Mouse (Mus musculus) ES-Bruce4 (cell line): ENCODE data around the gene Rab8a. TPM values are rescaled to one million over a fixed set of nuclear protein-coding genes. Genes with fewer than 3 reads are reported as not detected.

ENCODE experiments used
- H3K27ac ChIP-seq: 2 replicates; pipeline ENCODE4 v1.5.1; 2012; ENCODE audit warnings: low read length, inconsistent platforms; ENCODE audit not compliant: insufficient read depth
- H3K27me3 ChIP-seq: 2 replicates; pipeline ENCODE4 v1.6.1; 2012; ENCODE audit warnings: mild to moderate bottlenecking, low read length, inconsistent platforms; ENCODE audit not compliant: control insufficient read depth, poor library complexity, insufficient read depth, severe bottlenecking
- H3K36me3 ChIP-seq: 2 replicates; pipeline ENCODE4 v1.6.1; 2012; ENCODE audit warnings: inconsistent platforms, mild to moderate bottlenecking, low read length, moderate library complexity; ENCODE audit not compliant: control insufficient read depth, poor library complexity, insufficient read depth, severe bottlenecking
- H3K4me1 ChIP-seq: one replicate; pipeline ENCODE4 v1.8.1; 2011; ENCODE audit warnings: low read length; ENCODE audit not compliant: control insufficient read depth, insufficient read depth
- H3K4me3 ChIP-seq: 2 replicates; pipeline ENCODE4 v1.5.1; 2011; ENCODE audit warnings: low read depth, mild to moderate bottlenecking, low read length
- H3K9ac ChIP-seq: 2 replicates; pipeline ENCODE4 v1.6.1; 2012; ENCODE audit warnings: low read depth, mild to moderate bottlenecking, inconsistent platforms; ENCODE audit not compliant: poor library complexity, severe bottlenecking
- H3K9me3 ChIP-seq: replicated peaks from 2 replicates; pipeline ENCODE4 v1.6.1; 2012; ENCODE audit warnings: mild to moderate bottlenecking, low read length, inconsistent platforms; ENCODE audit not compliant: control insufficient read depth, poor library complexity, insufficient read depth, severe bottlenecking
- CTCF ChIP-seq: IDR thresholded peaks from one replicate; pipeline ENCODE4 v1.8.1; 2011; ENCODE audit warnings: low read depth, low read length
- EP300 ChIP-seq: IDR thresholded peaks from 2 replicates; pipeline ENCODE4 v1.6.1; 2011; ENCODE audit warnings: low read depth, low read length; ENCODE audit not compliant: insufficient read depth
- POLR2A ChIP-seq: IDR thresholded peaks from one replicate; pipeline ENCODE4 v1.8.1; 2011; ENCODE audit warnings: low read length; ENCODE audit not compliant: insufficient read depth
- polyA plus RNA-seq: library from polyadenylated mRNA; stranded (reverse); fragments of >200 nt; gene quantifications from 2 replicates; pipeline ENCODE4 v1.2.4, GENCODE M21; 2011; ENCODE audit warnings: low read depth; ENCODE audit not compliant: missing spikeins, insufficient read depth, insufficient read length

Gene Rab8a
- polyA plus RNA-seq, 1 experiment = 115 TPM

DNA sequence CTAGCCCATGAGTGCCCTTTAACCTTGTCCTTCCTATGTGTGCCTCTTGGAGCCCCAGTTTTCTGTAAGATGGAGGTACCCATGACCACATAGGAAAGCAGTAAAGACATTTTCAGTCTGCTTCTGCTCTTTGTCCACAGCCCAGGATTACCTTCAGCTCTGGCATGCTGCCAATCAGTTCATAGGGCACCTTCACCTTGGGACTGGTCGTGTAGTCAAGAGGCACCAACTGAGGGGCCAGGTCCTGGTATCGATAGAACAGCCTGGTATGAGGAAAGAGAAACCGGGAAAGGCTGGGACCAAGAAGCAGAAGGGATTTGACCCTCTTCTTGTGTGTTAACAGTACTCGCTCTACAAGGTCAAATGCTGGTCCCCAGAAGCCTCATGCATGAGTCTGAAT, 49.2 kb downstream of the Rab8a start:
- Histone ChIP-seq H3K36me3 (no peaks in the 10 kb centered on the region), H3K9me3 (no peaks in the 10 kb centered on the region), H3K27ac (no peak overlapping the region), H3K9ac (no peak overlapping the region), H3K27me3 (no peaks in the 10 kb centered on the region), H3K4me3 (no peak overlapping the region), H3K4me1 (no peaks in the 10 kb centered on the region)
- TF ChIP-seq POLR2A (no peak), CTCF (no peak), EP300 (no peak)

- Histone ChIP-seq H3K9ac (no peak overlapping the region), H3K9me3 (no peaks in the 10 kb centered on the region), H3K4me3 (no peak overlapping the region), H3K36me3 (no peaks in the 10 kb centered on the region), H3K27ac (no peak overlapping the region), H3K27me3 (no peaks in the 10 kb centered on the region), H3K4me1 (no peaks in the 10 kb centered on the region)
- TF ChIP-seq EP300 = no peak
- no peak for TF ChIP-seq CTCF
- TF ChIP-seq POLR2A = no peak
Observed at GRCm38 (mm10) chr8:72210710-72211109, 49.7 kb downstream of the Rab8a start.

GRCm38 (mm10) chr8:72211846-72212245, 50.8 kb downstream of the Rab8a start:
- H3K9me3 ChIP-seq = no peaks in the 10 kb centered on the region
- no peaks in the 10 kb centered on the region for H3K4me1 ChIP-seq
- no peaks in the 10 kb centered on the region for H3K36me3 ChIP-seq
- H3K27ac ChIP-seq = no peak overlapping the region
- no peak overlapping the region for H3K4me3 ChIP-seq
- H3K27me3 ChIP-seq = no peaks in the 10 kb centered on the region
- no peak overlapping the region for H3K9ac ChIP-seq
- no peak for TF ChIP-seq CTCF
- no peak for TF ChIP-seq EP300
- TF ChIP-seq POLR2A = no peak

DNA sequence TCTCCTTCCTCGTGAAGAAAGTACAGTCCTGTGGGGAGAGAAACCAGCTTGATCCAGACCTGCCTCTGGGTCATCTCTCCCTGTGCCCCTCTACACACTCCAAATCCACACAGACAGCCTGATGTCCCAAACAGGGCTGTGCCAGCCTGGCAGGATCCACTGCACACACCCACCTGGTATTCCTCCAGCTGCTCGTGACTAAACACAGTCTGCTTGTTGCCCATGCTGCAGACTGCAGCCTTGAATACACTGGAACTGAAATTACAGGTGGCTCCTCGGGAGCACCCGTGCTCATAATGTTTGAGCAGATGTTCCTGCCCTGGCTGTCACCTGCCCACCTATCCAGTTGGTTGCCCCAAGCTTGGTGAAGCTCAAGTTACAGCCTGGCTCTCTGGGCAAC, 51.8 kb downstream of the Rab8a start, which contains the start of gene Cib3:
Gene Cib3 (minus strand): TSS at position 87 of the 400 bp plus-strand sequence.
- TF ChIP-seq POLR2A = no peak
- no peak for TF ChIP-seq CTCF
- TF ChIP-seq EP300 = no peak
- Histone ChIP-seq H3K9ac (no peak within 1 kb of the TSS), H3K27me3 (no peaks in the 10 kb centered on the region), H3K9me3 (no peaks in the 10 kb centered on the region), H3K36me3 (no peaks in the 10 kb centered on the region), H3K4me3 (no peak within 1 kb of the TSS), H3K27ac (no peak within 1 kb of the TSS), H3K4me1 (no peaks in the 10 kb centered on the region)

DNA sequence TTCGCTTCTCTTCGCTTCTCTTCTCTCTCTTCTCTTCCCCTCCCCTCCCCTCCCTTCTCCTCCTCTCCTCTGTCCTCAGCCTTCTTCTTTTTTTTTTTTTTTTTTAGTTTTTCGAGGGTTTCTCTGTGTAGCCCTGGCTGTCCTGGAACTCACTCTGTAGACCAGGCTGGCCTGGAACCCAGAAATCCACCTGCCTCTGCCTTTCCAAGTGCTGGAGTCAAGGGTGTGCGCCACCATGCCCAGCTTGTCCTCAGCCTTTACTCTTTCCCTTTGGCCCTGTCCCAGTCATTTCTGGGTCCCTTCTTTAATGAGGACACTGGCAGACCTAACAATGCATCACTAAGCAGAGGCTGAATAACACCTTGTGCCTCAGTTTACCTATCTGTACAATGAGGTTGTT, 52.5 kb downstream of the Rab8a start, which contains the start of gene Gm11034:
Gene Gm11034 (minus strand): TSS at position 101 of the 400 bp plus-strand sequence.
- Histone ChIP-seq H3K36me3 (no peaks in the 10 kb centered on the region), H3K9me3 (no peaks in the 10 kb centered on the region), H3K27me3 (no peaks in the 10 kb centered on the region), H3K9ac (no peak within 1 kb of the TSS), H3K4me3 (no peak within 1 kb of the TSS), H3K4me1 (no peaks in the 10 kb centered on the region), H3K27ac (no peak within 1 kb of the TSS)
- no peak for TF ChIP-seq EP300
- no peak for TF ChIP-seq CTCF
- no peak for TF ChIP-seq POLR2A

- Histone ChIP-seq H3K27ac (no peak overlapping the region), H3K9me3 (no peaks in the 10 kb centered on the region), H3K36me3 (no peaks in the 10 kb centered on the region), H3K4me3 (no peak overlapping the region), H3K27me3 (no peaks in the 10 kb centered on the region), H3K4me1 (no peaks in the 10 kb centered on the region), H3K9ac (no peak overlapping the region)
- peak; percentile 93 for TF ChIP-seq CTCF
- no peak for TF ChIP-seq POLR2A
Observed at GRCm38 (mm10) chr8:72215060-72215459, 54.1 kb downstream of the Rab8a start.
